Mouse (Mus musculus) liver, embryonic 11.5 days (tissue): ENCODE results near the gene 4930564D02Rik. TPM values are rescaled to one million over a fixed set of nuclear protein-coding genes. Genes with fewer than 3 reads are reported as not detected.
A peak's percentile ranks its signal among the peaks of the same experiment; 100 is the strongest.

ENCODE experiments used
- ATAC-seq: fragments of 200-750 bp; cut with Nextera tagmentation; replicated peaks from 2 replicates; pipeline ENCODE4 v1.8.0; 2017; ENCODE audit warnings: moderate number of reproducible peaks, mild to moderate bottlenecking, moderate TSS enrichment, moderate library complexity; ENCODE audit not compliant: low FRiP score
- DNase-seq: peaks from one replicate; pipeline ENCODE4 v3.0.0-alpha.2; 2017; ENCODE audit warnings: low spot score
- H3K27ac ChIP-seq: fragments of 300-500 bp; sonication (generic); 2 replicates; pipeline ENCODE4 v1.5.1; 2014; ENCODE audit warnings: mild to moderate bottlenecking, low read depth, low read length, control low read depth
- H3K27me3 ChIP-seq: fragments of 300-500 bp; sonication (generic); replicated peaks from 2 replicates; pipeline ENCODE4 v1.6.1; 2014; ENCODE audit warnings: low read length, mixed read lengths; ENCODE audit not compliant: control insufficient read depth, insufficient read depth
- H3K36me3 ChIP-seq: fragments of 300-500 bp; sonication (generic); 2 replicates; pipeline ENCODE4 v1.6.1; 2014; ENCODE audit warnings: mild to moderate bottlenecking, low read length, moderate library complexity, mixed read lengths; ENCODE audit not compliant: control insufficient read depth, insufficient read depth
- H3K4me1 ChIP-seq: fragments of 300-500 bp; sonication (generic); replicated peaks from 2 replicates; pipeline ENCODE4 v1.6.1; 2014; ENCODE audit warnings: low read length, mixed read lengths; ENCODE audit not compliant: control insufficient read depth, insufficient read depth
- H3K4me2 ChIP-seq: fragments of 300-500 bp; sonication (generic); 2 replicates; pipeline ENCODE4 v1.6.1; 2014; ENCODE audit warnings: mild to moderate bottlenecking, control low read depth, moderate library complexity
- H3K4me3 ChIP-seq: fragments of 300-500 bp; sonication (generic); 2 replicates; pipeline ENCODE4 v1.5.1; 2014; ENCODE audit warnings: low read depth, low read length, control low read depth
- H3K9ac ChIP-seq: fragments of 300-500 bp; sonication (generic); 2 replicates; pipeline ENCODE4 v1.6.1; 2014; ENCODE audit warnings: low read depth, low read length, control low read depth
- H3K9me3 ChIP-seq: fragments of 300-500 bp; sonication (generic); 2 replicates; pipeline ENCODE4 v1.6.1; 2016; ENCODE audit warnings: low read length, inconsistent platforms, mixed read lengths; ENCODE audit not compliant: control insufficient read depth
- WGBS: fragments of 180-500 bp; shearing (Covaris S2); extraction: QIAGEN DNeasy Blood & Tissue Kit; methylation state at CpG from one replicate; pipeline ENCODE4 v1.1.7; 2014; 5-methylcytosine and 5-hydroxymethylcytosine counted together
- polyA plus RNA-seq: library from polyadenylated mRNA; unstranded; fragments of >200 nt; fragmentation: Nextera tagmentation; extraction: Ambion mirVana; gene quantifications from 2 replicates; pipeline ENCODE4 v1.2.1, GENCODE M21; 2014

4930564D02Rik gene
- polyA plus RNA-seq, 1 experiment from 2014 or later = not detected

DNA sequence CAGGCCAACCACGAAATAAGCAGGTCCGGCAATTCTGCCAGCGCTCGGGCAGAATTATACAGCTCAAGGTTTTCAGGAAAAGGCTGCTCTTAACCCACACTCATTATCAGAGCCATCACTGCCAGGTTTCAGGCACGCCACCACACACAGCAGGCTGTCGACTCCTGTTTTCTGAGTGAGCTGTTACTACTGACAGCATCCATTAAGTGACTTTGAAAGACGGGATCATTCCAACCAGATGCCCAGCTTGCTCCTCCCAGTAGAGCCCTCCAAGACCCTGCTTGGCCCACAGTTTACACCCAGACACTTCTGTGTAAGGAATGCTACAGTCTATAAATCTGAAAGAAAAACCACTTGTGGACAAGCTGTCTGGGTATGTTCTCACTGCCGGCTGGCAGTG lies 26.6 kb upstream of the 4930564D02Rik start:
- H3K4me1 ChIP-seq = 0 out of 2 replicates have a peak, but pooled peaks cover 2% of the 10 kb centered on the region
- H3K9ac ChIP-seq = no peak overlapping the region
- 56% methylated on average over 8 of the region's 8 CpGs for WGBS
- H3K27me3 ChIP-seq = no peaks in the 10 kb centered on the region
- no peaks in the 10 kb centered on the region for H3K36me3 ChIP-seq
- ATAC-seq = no peak
- H3K4me2 ChIP-seq = no peak overlapping the region
- H3K27ac ChIP-seq = no peak overlapping the region
- no peak for DNase-seq
- no peaks in the 10 kb centered on the region for H3K9me3 ChIP-seq
- H3K4me3 ChIP-seq = no peak overlapping the region

GRCm38 (mm10) chr3:105040983-105041625 lies 25.5 kb upstream of the 4930564D02Rik start:
- H3K9ac ChIP-seq = no peak overlapping the region
- H3K27ac ChIP-seq = no peak overlapping the region
- H3K4me2 ChIP-seq = no peak overlapping the region
- WGBS = 79% methylated on average over 9 of the region's 9 CpGs
- H3K27me3 ChIP-seq = no peaks in the 10 kb centered on the region
- DNase-seq (no peak), ATAC-seq (no peak; the same call in 1 of the 2 replicates)
- no peaks in the 10 kb centered on the region for H3K36me3 ChIP-seq
- no peak overlapping the region for H3K4me3 ChIP-seq
- H3K4me1 ChIP-seq = 0 out of 2 replicates have a peak, but pooled peaks cover 2% of the 10 kb centered on the region
- H3K9me3 ChIP-seq = no peaks in the 10 kb centered on the region

- Histone ChIP-seq H3K36me3 (no peaks in the 10 kb centered on the region), H3K27me3 (no peaks in the 10 kb centered on the region; the same call in 1 of the 2 replicates), H3K9ac (no peak overlapping the region), H3K4me3 (no peak overlapping the region), H3K27ac (no peak overlapping the region), H3K4me1 (peaks cover 8% of the 10 kb centered on the region; the same call in 1 of the 2 replicates), H3K9me3 (no peaks in the 10 kb centered on the region), H3K4me2 (no peak overlapping the region)
- DNase-seq = no peak
- 78% methylated on average over 5 of the region's 5 CpGs for WGBS
- ATAC-seq = no peak
Measured at GRCm38 (mm10) chr3:105043746-105044145, 22.9 kb upstream of the 4930564D02Rik start.

DNA sequence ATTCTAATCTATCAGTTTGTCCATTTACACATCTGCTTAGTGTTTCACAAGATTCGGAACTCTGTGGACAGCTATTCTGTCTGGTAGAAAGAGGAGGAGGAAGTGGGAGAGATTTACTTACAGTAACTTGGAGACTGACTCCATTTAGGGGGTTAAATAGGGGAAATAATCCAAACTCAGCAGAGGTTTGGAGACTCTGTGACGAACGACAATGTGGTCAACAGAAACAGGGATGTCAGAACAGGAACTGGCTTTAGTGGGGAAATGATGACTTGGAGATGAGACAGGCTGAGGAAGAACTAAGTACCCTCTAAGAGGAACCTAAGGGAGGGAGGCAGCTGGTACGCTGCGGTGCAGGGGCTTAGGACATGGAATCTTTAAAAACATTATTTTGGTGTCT lies 19.8 kb upstream of the 4930564D02Rik start:
- 26% methylated on average over 5 of the region's 5 CpGs for WGBS
- ATAC-seq (no peak), DNase-seq (no peak)
- Histone ChIP-seq H3K4me3 (no peak overlapping the region), H3K9ac (no peak overlapping the region), H3K4me2 (no peak overlapping the region), H3K27me3 (peaks cover 4% of the 10 kb centered on the region), H3K27ac (no peak overlapping the region), H3K36me3 (no peaks in the 10 kb centered on the region), H3K9me3 (no peaks in the 10 kb centered on the region), H3K4me1 (peaks cover 5% of the 10 kb centered on the region; the same call in 1 of the 2 replicates)

DNA sequence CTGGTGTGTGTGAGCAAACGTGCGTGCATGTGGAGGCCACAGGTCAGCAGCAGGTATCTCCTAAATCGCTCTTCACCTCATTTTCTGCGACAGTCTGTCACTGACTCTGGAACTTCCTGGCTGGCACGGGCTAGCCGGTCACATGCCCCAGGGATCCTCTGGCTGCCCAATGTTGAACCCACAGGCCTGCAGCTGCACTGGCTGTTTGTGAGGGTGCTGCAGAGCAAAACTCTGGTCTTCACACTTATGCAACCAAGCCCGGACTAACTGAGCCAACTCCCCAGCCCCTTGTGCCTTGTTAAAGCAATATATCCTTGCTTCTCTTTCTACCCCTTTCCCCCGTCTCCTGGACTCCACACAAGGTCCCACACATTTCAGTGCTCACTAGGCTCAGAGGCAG lies 19.0 kb upstream of the 4930564D02Rik start:
- Histone ChIP-seq H3K36me3 (no peaks in the 10 kb centered on the region), H3K4me1 (peaks cover 5% of the 10 kb centered on the region; the same call in 1 of the 2 replicates), H3K27me3 (peaks cover 12% of the 10 kb centered on the region), H3K9ac (no peak overlapping the region), H3K27ac (no peak overlapping the region), H3K4me2 (no peak overlapping the region), H3K4me3 (no peak overlapping the region), H3K9me3 (no peaks in the 10 kb centered on the region)
- 35% methylated on average over 8 of the region's 8 CpGs for WGBS
- DNase-seq (no peak), ATAC-seq (no peak)

- Histone ChIP-seq H3K9ac (no peak overlapping the region), H3K9me3 (no peaks in the 10 kb centered on the region), H3K4me2 (no peak overlapping the region), H3K27me3 (peaks cover 12% of the 10 kb centered on the region), H3K36me3 (no peaks in the 10 kb centered on the region), H3K27ac (no peak overlapping the region), H3K4me1 (peaks cover 9% of the 10 kb centered on the region), H3K4me3 (no peak overlapping the region)
- 48% methylated on average over 6 of the region's 6 CpGs for WGBS
- ATAC-seq (no peak), DNase-seq (no peak)
Measured at GRCm38 (mm10) chr3:105049848-105050247, 16.8 kb upstream of the 4930564D02Rik start.

DNA sequence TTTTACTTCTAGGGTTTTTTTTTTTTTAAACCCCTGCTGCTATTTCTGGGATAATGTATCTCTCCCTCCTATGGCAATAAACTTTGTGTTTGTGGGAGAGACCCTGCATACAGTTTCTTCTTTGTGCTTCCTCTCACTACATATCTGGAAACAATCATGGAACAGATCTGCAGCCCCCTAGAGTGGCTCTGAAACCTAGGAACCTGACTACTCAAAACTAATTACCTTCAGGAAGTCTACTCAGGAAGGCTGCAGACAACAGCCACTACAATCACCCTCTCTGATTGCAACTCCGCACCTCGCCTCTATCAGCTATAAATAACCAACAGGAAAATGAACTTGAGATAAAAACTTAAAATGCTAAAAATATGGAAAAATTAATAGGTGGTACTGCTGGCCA lies 15.5 kb upstream of the 4930564D02Rik start:
- H3K27ac ChIP-seq = no peak overlapping the region
- peak overlapping the region; percentile 77 for H3K4me2 ChIP-seq
- peaks cover 12% of the 10 kb centered on the region for H3K27me3 ChIP-seq
- no peak for ATAC-seq
- WGBS = 28% methylated on average over 2 of the region's 2 CpGs
- H3K9me3 ChIP-seq = no peaks in the 10 kb centered on the region
- H3K36me3 ChIP-seq = no peaks in the 10 kb centered on the region
- H3K4me3 ChIP-seq = 0 out of 2 replicates have a peak overlapping the region, but pooled peaks have one; percentile 69
- peaks cover 9% of the 10 kb centered on the region for H3K4me1 ChIP-seq
- no peak overlapping the region; the same call in 1 of the 2 replicates for H3K9ac ChIP-seq
- DNase-seq = no peak

DNA sequence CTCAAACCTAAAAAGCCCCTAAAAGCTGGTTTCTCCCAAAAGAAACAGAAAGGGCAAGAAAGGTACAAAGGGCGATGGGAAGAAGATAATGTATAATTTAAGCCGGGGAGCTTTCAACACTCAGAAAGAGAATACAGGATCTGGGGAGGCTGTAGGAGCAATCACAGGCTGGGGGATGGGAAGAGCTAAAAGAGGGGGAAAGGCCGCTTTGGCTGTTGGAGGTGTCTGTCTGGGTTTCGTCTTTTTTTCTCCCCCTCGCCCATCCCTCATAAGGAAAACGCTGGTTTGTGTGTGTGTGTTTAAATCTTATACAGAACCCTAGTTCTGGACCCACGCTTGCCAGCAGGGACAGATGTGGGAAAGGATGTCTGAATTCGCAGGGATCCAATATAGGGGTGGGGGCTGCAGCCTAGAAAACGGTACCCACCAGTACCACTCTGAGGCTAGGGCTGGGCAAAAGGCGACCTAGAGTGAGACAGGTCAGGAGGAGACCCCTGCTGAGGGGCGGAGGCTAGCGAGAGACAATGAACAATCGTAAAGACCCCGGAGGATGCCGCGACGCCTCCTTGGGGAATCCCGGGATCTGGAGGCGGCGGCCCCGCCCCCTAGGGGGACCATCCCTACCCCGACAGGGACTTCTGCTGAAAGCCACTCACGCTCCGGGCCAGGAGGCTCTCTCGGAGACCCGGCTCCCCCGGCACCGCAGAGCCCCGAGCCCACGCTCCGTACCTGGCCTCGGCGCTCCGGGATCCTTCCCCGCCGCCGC lies 14.3 kb upstream of the 4930564D02Rik start:
- Histone ChIP-seq H3K36me3 (no peaks in the 10 kb centered on the region), H3K9ac (peak overlapping the region; percentile 57), H3K27ac (peak overlapping the region; percentile 52; the same call in 1 of the 2 replicates), H3K9me3 (no peaks in the 10 kb centered on the region), H3K27me3 (peaks cover 12% of the 10 kb centered on the region), H3K4me3 (peak overlapping the region; percentile 69), H3K4me2 (peak overlapping the region; percentile 77), H3K4me1 (peaks cover 9% of the 10 kb centered on the region)
- ATAC-seq (peak; percentile 50), DNase-seq (no peak)
- 2% methylated on average over 37 of the region's 37 CpGs for WGBS
